Mouse (Mus musculus) lung, postnatal 4 days (tissue): ENCODE data around the gene Slc6a16.

ENCODE experiments used
- DNase-seq, 2 experiments: peaks; one replicate each; pipeline ENCODE4 v3.0.0; 2021

Slc6a16 gene

DNA sequence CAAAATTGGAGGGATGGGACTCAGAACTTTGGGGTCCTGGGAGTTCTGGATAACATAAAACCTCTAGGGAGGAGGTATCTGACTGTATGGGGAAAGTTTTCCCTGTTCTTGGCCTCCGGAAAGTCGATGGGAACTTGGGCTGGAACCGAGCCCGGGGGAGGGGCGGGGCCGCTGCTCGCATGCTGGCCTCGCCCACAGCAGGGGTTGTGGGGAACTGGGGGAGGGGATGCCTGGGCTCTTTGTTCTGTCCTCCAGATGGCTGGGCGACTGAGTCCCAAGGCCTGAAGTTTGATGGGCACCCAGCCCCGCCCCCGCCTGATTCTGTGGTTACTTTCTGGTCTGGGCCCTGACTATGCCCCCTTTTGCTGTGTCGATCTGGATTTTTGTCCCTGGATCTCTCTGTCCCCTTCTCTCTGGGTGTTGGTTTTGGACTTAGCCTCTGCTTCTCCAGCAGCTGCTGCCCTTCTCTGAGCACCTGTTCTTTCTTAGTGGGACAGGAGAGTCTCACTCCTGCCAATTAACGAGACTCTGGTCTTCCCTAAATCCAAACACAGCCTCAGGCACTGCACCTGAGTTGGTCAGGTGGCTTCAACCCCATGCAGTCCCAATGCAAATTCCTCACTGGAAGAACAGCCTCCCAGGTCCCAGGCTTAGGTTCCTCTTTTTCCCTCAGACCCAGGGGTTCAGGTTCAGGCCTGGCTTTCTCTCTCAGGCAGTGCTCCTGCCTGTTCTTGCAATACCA lies 24.3 kb upstream of the Slc6a16 start:
- peak; percentile 86 to 90 for DNase-seq

DNA sequence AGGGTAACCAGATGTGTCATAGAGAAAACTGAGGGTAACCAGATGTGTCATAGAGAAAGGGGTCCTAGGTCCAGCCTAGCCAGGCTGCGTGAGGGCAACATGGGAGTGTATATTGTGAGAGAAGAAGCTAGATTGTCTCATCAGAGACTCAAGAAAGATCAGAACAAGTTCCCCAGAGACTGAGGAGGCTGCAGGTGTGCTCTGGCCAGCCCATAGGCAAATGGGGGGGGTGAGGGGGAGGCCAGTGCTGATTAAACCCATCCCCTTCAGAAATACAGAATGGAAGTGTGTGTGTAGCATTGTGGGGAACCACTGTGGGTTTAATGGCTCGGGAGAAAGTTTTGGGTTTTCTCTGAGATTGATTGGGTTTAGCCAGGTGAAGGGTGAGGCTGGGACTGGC lies 19.2 kb upstream of the Slc6a16 start:
- no peak for DNase-seq

DNA sequence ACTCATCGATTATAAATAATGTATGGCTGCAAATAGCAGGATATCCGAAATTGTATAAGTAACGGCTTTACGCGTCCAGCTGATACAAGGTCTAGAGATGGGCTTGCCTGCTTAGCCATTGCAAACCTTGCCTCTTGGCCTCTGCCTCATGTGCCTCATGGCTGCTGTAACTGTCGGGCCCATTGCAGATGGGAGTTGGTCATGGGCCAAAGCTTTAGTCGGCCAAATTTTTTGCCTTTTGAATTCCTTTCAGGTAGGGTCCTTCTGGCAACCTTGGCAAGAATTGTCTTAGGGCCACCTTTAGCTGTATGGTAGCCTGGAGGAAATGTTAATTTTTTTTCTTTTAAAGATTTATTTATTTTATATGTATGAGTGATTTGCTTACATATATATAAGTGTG lies 16.1 kb upstream of the Slc6a16 start:
- no peak for DNase-seq

DNA sequence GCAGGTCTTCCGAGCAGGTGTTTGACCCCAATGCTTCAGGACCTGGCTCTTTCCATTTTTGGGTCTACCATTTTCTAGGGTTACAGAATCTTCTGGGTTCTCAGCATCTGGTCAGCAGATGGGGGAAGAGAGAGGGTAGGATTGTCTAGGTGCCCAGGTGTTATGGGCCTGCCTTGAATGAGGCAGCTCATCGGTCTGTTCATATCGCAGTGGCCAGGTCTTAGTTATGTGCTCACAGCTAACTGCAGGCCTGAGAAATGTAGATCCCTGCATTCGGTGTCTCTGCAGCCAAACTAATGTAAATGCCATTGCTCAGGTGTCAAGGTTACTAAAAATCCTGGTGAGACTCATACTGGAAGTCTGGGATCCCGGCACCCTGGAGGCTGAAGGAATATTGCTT lies 14.5 kb upstream of the Slc6a16 start:
- DNase-seq: no peak

DNA sequence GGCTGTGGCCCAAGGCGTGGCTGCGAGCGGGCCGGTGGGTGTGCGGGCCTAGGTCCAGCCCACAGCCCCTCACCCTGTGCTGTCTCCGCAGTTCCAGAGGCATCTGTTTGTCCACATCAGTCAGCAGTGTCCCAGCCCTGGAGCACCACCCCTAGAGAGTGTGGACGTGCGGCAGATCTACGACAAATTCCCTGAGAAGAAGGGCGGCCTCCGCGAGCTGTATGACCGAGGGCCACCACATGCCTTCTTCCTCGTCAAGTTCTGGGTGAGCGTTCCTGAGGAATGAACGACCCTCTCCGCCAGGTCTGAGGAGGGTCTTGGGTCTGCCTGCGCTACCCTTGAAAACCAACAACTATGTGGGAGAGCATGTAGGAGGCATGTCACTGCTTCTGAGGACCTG lies 12.3 kb upstream of the Slc6a16 start:
- DNase-seq: no peak

DNA sequence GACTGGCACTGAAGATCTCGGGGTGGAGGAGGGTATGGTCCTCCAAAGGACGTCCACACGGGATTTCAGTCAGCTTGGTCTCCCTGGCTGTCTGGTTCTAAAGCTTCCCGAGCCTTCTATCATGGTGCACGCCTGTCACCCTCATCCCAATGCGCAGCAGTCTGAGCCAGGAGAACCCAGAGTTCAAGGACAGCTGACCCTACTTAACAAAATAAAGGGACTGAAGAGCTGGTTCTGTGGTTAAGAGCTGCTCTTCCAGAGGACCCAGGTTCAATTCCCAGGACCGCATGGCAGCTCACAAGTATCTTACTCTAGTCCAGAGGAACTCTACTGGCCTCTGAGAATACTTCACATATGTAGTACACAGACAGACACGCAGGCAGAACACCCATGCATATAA lies 11.8 kb upstream of the Slc6a16 start:
- no peak for DNase-seq

DNA sequence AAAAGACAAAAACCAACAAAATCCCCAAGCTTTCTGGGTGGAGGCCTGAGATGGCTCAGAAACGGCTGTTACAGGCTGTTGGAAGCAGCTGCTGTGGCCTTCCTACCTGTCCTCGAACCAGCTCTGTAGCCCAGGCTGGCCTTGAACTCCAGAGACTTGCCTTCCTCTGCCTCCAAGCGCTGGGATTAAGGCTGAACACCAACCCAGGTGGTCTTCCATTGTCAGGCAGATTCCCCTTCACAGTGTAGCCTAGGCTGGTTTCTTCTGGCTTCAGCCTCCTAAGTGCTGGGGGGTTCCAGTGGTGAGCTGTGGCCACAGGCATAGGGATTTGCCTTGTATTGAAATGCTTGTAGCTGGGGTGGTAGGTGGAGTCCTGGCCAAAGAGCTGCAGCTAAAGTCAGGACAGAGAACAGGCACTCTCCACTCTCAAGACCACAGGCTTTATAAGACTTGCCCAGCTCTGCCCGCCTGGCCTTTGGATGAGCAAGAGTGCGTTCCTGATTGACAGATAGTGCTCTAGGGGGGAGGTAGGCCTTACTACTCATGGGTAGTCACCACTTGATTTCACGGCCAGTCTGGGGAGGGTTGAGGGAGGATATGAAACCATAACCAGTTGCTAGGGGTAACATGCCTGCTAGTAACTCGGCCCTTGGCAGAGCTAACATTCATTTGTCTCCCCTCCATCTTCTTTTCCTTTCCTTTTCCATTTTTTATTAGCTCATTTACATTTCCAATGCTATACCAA lies 11.3 kb upstream of the Slc6a16 start:
- no peak for DNase-seq

DNA sequence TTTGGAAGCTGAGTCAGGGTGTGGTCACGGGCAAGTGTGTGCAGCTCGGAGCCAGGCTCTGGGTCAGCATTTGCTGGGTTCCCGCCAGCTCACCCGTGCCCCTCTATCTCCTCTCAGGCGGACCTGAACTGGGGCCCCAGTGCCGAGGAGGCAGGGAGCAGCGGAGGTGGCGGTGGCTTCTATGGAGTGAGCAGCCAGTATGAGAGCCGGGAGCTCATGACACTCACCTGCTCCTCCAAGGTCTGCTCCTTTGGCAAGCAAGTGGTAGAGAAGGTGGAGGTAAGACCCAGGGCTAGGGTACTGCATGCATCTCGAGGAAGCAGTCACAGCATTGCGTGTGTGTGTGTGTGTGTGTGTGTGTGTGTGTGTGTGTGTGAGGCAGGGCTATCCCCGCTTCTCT lies 9.7 kb upstream of the Slc6a16 start:
- DNase-seq: no peak

DNA sequence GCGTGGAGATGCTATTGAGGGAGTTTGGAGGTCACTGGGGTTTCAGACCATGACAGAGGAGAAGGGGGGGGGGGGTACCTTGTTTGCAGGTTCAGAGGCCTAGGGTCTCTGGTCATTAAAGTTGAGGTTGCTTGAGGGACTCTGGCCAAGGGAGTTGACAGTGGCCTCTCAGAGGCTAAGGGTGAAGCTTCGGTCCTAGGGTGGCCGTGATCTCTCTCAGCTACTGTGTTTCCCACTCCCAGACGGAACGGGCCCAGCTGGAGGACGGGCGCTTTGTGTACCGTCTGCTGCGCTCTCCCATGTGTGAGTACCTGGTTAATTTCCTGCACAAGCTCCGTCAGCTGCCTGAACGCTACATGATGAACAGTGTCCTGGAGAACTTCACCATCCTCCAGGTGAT lies 8.9 kb upstream of the Slc6a16 start:
- DNase-seq: no peak

DNA sequence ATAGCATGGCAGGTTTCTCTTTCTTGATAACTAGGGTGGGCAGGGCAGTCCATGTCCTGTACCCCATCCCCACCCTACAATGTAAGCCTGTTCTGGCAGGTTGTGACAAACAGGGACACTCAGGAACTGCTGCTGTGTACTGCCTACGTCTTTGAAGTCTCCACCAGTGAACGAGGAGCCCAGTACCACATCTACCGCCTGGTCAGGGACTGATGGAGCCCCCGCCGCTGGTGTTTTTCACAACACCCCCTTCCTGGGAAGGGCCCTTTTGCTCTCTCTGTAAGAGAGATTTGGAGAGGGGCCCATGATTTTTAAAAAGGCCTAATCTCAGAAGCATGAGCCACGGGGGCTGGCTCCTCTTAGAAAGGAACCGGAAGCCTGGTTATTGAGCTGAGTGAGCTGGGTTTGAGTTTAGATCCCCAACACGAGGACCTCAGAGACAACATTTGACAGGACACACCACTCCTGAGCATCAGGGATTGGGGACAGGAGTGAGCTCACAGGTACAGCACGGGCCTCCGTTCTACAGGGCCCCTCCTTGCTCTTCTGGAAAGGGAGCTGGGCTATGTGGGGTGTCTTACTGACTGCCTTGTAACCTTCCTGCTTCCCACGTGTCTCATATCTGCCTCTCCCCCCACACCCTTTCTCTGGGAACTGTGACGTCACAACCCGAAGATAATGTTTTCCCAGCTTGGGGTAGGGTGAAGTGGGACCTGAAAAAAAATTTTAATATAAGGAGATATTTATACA lies 8.0 kb upstream of the Slc6a16 start:
- DNase-seq: no peak

DNA sequence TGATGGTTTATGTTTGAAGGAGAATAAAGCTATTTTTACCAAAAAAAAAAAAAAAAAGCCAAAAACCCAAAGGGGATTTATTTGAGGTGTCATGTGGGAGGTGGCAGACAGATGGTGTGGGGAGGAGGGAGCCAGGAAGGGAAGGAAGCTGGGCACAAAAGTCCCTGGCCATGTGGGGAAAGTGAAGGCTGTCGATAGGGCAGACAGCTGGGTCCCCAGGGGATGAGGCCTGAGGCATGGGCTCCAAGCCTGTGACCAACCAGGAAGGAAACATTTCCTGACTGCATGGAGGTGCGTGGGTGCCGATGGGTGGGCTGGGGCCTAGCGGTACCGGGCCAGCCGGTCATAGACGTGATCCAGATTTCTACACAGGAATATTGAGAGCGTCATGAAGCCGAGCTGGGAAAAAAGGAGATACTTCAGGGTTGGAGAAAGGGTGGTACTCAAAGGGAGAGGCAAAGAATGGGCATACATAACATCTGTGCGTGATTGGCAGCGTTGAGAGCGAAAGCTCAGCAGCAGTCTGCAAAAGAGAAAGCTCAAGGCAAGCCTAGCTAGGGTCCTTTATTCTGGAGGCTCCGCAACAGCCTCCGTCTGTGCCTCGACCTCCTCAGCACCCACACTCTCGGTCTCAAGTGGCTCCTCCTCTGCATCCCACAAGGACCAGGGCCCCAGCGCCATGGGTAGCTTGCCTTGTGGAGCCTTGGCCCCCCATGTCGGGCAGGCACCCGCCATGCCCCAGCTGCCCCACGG lies 7.1 kb upstream of the Slc6a16 start:
- no peak for DNase-seq

DNA sequence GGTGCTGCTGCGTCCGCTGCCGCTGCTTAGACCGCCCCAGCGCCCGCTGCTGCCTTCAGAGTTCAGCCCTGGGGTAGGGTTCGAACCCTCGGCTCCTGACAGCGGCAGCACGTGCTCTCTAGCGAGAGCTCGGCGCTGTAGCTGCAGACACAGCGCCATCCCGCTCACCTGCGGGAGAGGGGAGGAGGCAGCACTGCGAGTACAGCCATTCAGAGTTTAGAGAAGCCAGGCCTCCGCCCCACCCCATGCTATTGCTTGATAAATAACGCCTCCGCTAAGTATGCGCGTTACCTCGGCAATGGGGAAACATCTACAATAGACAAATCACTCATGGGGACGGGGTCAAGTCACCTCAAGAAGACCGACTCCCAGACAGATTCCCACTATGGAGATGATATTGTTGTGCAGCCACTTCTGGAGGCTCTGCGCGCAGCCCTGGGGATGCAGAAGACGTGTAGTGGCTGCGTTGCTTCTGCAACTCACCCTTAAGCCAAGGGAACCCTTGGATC lies 6.5 kb upstream of the Slc6a16 start:
- DNase-seq: peak in 1 of 2 experiments; percentile 35

DNA sequence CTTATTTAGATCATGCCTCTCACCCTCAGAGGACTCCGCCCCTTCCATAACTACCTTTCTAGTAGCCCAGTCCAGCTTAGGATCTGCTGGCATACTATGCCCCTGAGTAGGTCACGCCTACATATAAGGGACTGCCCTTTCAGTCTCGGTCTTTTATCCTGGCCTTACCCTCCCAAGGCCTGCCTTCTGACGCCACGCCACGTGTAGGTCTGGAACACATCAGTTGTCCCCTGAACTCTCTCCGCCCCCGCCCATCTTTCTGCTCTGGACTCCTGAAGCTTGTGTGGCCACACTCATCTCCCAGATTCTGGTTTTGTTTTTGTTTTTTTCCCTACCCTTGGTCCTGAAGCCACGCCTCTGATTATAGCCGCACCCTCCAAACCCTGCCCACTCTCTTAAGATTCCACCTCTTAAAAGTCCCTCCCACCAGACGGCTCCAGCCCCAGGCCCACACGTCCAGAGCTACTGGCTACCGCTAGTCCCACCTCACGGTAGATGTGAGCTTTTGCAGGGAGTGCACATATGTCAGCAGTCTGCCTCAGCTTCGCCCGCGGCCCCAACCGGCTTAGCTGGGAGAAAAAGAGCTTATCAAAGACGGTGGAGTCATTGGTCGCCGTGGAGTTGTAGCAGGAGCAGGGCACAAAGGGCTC lies 5.8 kb upstream of the Slc6a16 start:
- peak; percentile 54 to 60 for DNase-seq

DNA sequence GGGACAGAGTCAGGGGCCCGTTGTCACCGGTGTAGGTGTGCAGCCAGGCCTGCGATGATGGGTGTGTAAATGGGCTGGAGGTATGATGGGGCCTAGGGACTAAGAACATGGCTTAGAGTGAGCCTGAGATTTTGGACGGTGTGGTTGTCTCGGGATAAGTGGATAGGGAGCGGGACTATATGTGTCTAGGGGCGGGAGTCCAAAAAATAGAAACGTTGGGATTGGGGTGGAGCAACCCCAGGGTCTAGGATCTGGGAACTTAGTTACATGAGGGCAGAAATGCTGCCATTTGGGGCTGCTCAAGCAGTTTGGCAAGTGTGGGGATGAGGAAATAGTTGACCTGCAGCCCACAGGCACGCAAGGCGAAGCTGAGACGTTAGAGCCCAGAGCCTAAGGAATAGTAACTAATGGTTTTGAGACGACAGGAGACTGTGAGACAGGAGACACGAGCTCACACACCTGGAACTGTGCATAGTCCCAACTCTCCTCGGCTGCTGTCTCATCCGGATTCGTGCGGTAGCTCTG lies 5.2 kb upstream of the Slc6a16 start:
- DNase-seq: no peak

DNA sequence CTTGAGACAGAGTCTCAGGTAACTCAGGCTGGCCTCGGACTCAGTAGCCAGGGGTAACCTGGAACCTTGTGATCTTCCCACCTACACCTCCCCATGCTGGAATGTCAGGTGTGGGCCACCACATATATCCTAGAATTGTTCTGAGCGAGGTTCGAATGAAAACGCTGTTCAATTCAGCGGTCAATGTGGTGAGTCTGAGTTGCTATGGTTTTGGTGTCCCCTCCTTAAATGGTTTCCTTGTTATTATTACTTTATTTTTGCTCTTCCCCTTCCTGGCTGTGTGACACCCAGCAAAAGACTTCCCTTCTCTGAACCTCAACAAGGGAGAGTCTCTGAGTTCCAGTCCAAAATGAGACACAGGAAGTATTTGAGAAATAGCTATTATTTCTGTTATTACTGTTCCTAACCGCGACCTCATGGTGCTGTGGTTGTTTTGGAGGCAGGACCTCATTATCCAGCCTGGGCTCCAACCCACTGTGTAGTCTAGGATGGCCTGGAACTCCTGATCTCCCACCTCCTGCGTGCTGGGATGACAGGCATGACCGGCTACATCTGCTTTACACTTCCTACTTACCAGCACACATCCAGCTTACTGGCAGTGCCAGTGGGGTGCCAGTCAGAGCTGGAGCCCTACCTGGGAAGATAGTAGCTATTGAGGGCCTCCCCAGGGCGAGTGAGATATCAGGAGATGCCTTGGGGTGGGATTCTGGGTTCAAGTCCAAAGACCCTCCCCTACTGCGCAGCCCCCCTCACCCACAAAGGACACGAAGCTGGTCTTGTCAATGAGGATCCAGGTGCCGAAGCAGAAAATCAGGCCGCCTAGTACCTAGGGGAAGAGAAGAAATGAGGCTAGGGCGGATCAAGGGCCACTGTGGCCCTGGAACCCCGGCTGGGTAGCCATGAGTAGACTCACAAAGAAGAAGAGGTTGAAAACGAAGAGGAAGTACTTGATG lies 2.9 kb upstream of the Slc6a16 start:
- no peak for DNase-seq

DNA sequence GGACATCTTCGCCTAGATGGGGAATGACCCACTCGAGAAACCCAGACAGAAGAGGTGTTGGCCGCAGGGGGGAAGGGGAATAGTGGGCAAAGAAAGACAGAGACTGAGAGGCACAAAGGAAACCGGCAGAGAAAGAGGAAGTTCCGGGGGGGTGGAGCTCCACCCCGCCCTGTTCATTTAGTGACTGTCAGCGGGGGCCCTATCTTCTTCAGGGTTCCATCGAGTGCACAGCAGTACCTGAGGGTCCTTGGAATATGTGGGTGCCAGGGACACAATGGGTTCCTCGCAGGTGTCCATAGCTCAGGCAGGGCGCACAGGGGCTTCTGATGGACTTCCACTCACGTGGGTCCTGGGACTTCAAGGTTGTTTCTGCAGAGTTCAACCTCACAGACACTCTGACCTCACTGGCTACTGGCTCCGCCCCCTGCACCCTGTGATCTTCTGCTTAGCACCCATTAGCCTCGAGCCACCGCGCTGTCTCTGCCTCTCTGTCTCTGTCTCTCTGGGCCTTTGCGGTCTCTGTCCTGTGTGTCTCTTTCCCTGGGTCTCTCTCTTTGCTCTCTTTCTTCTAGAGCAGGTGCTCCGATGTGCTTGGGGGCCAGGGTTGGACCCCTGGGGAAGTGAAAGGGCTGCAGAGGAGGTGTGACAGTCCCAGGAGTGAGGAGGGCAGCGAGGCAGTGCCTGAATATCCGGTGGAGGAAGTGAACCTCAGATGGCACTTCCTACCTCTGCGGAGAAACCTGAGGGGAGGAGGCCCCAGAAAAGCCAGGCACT lies 2.0 kb upstream of the Slc6a16 start, which contains the start of gene Cd37:
Gene Cd37 (minus strand): TSS at position 393 of the 774 bp plus-strand sequence.
- DNase-seq: peak; percentile 62 to 65

DNA sequence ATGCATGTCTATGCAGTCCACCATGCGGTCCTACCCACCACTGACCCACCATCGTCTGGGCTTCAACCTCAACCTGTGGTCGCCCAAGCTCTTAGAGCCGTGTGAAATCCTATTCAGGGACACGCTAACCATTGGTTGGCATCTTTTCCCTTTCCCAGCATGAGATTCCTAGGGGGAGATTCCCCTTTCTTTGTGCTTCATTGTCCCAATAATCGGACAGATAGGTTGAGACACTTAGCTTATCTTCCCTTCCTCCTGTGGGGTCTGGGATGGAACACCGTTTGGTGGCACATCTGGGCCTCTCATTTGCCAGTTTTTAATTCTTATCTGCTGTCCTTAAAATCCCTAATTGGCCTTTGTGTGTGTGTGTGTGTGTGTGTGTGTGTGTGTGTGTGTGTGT lies 776 bp upstream of the Slc6a16 start:
- no peak for DNase-seq

DNA sequence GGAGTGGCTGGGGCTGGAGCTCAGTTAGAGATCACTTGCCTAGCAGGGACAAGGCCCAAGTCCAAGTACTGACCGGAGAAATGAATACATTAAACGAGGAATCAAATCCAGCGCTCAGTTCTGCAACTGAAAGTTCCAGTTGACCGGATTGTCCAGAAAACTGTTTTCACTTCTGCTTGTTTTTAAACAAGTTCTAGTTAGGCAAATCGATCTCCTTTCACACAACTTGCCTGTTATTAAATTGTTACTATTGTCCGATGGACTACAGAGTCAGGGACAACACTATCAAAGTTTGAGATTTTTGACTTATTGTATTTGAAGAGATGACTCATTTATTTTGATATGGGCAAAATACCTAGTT lies 484 bp downstream of the Slc6a16 start:
- DNase-seq: no peak

DNA sequence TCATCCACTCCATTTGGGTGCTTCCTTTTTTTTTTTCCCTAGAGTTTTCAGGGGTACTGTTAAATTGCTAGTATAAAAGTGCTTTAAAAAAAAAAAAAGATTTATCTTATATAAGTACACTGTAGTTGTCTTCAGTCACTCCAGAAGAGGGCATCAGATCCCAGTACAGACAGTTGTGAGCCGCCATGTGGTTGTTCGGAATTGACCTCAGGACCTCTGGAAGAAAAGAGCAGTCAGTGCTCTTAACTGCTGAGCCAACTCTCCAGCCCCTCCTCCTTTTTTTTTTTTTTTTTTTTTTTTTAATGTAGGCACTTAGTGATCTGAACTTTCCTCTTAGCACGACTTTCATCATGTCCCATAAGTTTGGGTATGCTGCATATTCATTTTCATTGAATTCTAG lies 6.8 kb downstream of the Slc6a16 start:
- DNase-seq: no peak

DNA sequence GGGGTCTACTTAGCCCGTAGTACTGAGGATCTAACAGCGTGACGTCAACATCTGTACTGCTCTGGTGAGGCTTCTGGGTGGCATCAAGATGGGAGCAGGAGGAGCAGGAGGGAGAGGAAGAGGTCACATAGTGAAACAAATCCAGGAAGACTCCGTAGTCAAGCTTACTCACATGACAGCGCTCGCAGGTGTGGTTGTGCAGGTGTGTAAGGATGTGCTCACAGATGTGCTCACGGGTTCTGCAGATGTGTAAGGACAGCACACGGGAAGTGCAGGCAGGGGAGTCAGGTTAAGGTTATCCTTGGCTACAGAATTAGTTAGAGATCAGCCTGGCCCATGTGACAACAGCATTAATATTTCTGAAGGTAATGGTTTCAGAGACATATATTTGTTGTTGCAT lies 12.9 kb downstream of the Slc6a16 start:
- DNase-seq: no peak
